9 mouse cellular contexts compared by ENCODE assay signal in genomic region chr1:191641438-191641837, GRCm38 (mm10).
DNase-seq lines count a peak whose midpoint lies in the region; ATAC-seq and TF ChIP-seq lines count a peak whose summit lies in the region.
"Had no signal": no experiment of that assay in that cellular context is flagged by ENCODE, and none has a peak within 500 bp of the region (broad histone marks: within the 10 kb centered on the region; RNA-seq: fewer than 3 reads in every experiment).

No protein-coding gene starts in this region.

- H3K27ac ChIP-seq in midbrain, embryonic 11.5 days (ENCODE audit: low read depth, low read length) = no peak overlapping the region
- no peak overlapping the region for H3K27ac ChIP-seq in midbrain, postnatal 0 days (ENCODE audit: low read depth, low read length)
- H3K27ac ChIP-seq in liver, embryonic 13.5 days = peak overlapping the region; percentile 43; the same call in 1 of the 2 replicates

- no peaks in the 10 kb centered on the region for H3K9me3 ChIP-seq in midbrain, embryonic 11.5 days (ENCODE audit: control insufficient read depth, low read length)
- no peaks in the 10 kb centered on the region for H3K9me3 ChIP-seq in midbrain, postnatal 0 days (ENCODE audit: low read length)
- H3K9me3 ChIP-seq in liver, embryonic 13.5 days (replicated peaks) = no peaks in the 10 kb centered on the region

- H3K4me3 ChIP-seq in midbrain, embryonic 11.5 days (ENCODE audit: low read depth, low read length) = no peak overlapping the region
- no peak overlapping the region for H3K4me3 ChIP-seq in midbrain, postnatal 0 days (ENCODE audit: low read depth, low read length)
- no peak overlapping the region for H3K4me3 ChIP-seq in liver, embryonic 13.5 days (replicated peaks)

- DNase-seq in midbrain, embryonic 11.5 days (ENCODE audit: low spot score, missing footprints) = no peak
- no peak for DNase-seq in midbrain, postnatal 0 days (ENCODE audit: low spot score)
- DNase-seq in heart, postnatal 14 days = peak; percentile 22 to 55
- no peak for DNase-seq in liver, embryonic 13.5 days
- DNase-seq in retina, postnatal 1 day = peak; percentile 34
- DNase-seq in left cerebral cortex, postnatal 4 days = no peak
- DNase-seq in layer of hippocampus, postnatal 14 days (ENCODE audit: low spot score in 2 of 2) = no peak
- DNase-seq in layer of hippocampus, postnatal 25 days (ENCODE audit: extremely low spot score in 1 of 2, low spot score in 1 of 2) = no peak
- DNase-seq: cerebellum, postnatal 14 days had no signal

- 6% methylated on average over 2 of the region's 2 CpGs for WGBS in midbrain, embryonic 11.5 days
- 20% methylated on average over 2 of the region's 2 CpGs for WGBS in midbrain, postnatal 0 days
- 38% methylated on average over 2 of the region's 2 CpGs for WGBS in liver, embryonic 13.5 days (ENCODE audit: insufficient replicate concordance)

- 0 out of 2 replicates have a peak, but pooled peaks have one; percentile 19 for ATAC-seq in midbrain, embryonic 11.5 days (ENCODE audit: low FRiP score)
- ATAC-seq in midbrain, postnatal 0 days (ENCODE audit: low FRiP score) = no peak
- peak; percentile 83 for ATAC-seq in liver, embryonic 13.5 days (ENCODE audit: low read depth)

- intact Hi-C loops in heart, postnatal 14 days (cut with DNase I) = loop anchor here (5.0 kb wide), 1 partner anchor 76 kb away; the partner anchor contains the start of gene Lpgat1
- intact Hi-C loops in left cerebral cortex, postnatal 4 days (cut with DNase I) = no loop called here

- no peak for TF ChIP-seq CTCF in midbrain, postnatal 0 days (IDR thresholded peaks at IDR 0.05)

- no peaks in the 10 kb centered on the region for H3K36me3 ChIP-seq in midbrain, embryonic 11.5 days (ENCODE audit: control insufficient read depth, insufficient read depth, low read length)
- H3K36me3 ChIP-seq in midbrain, postnatal 0 days (ENCODE audit: insufficient read depth, low read length) = no peaks in the 10 kb centered on the region
- H3K36me3 ChIP-seq in liver, embryonic 13.5 days = no peaks in the 10 kb centered on the region

- no peak overlapping the region for H3K4me2 ChIP-seq in midbrain, embryonic 11.5 days
- no peak overlapping the region for H3K4me2 ChIP-seq in midbrain, postnatal 0 days (ENCODE audit: low read depth, low read length, poor library complexity, severe bottlenecking)
- H3K4me2 ChIP-seq in liver, embryonic 13.5 days = 0 out of 2 replicates have a peak overlapping the region, but pooled peaks have one; percentile 8

- H3K27me3 ChIP-seq in midbrain, embryonic 11.5 days (ENCODE audit: control insufficient read depth, insufficient read depth, low read length) = no peaks in the 10 kb centered on the region
- H3K27me3 ChIP-seq in midbrain, postnatal 0 days (ENCODE audit: insufficient read depth, low read length) = no peaks in the 10 kb centered on the region
- H3K27me3 ChIP-seq in liver, embryonic 13.5 days = no peaks in the 10 kb centered on the region

- peaks cover 6% of the 10 kb centered on the region; the same call in 1 of the 2 replicates for H3K4me1 ChIP-seq in midbrain, embryonic 11.5 days (ENCODE audit: control insufficient read depth, insufficient read depth, low read length)
- H3K4me1 ChIP-seq in midbrain, postnatal 0 days (ENCODE audit: insufficient read depth, low read length) = no peaks in the 10 kb centered on the region
- H3K4me1 ChIP-seq in liver, embryonic 13.5 days (replicated peaks) = peaks cover 14% of the 10 kb centered on the region

- H3K9ac ChIP-seq in midbrain, embryonic 11.5 days (ENCODE audit: low read length) = no peak overlapping the region
- no peak overlapping the region for H3K9ac ChIP-seq in midbrain, postnatal 0 days (replicated peaks; ENCODE audit: low read length, poor library complexity, severe bottlenecking)
- H3K9ac ChIP-seq in liver, embryonic 13.5 days = no peak overlapping the region

Comparison
In these comparisons a context has a peak if more than half of its experiments do, and no peak if none do; other contexts are left out.
1. DNase-seq: peak in heart, postnatal 14 days (2 of 2) and retina, postnatal 1 day (single experiment); none in midbrain, embryonic 11.5 days (single experiment), midbrain, postnatal 0 days (single experiment), liver, embryonic 13.5 days (single experiment), left cerebral cortex, postnatal 4 days (single experiment), layer of hippocampus, postnatal 14 days (0 of 2) and layer of hippocampus, postnatal 25 days (0 of 2).